Comparison of ENCODE assay signal across 8 mouse cellular contexts in the genomic region with DNA sequence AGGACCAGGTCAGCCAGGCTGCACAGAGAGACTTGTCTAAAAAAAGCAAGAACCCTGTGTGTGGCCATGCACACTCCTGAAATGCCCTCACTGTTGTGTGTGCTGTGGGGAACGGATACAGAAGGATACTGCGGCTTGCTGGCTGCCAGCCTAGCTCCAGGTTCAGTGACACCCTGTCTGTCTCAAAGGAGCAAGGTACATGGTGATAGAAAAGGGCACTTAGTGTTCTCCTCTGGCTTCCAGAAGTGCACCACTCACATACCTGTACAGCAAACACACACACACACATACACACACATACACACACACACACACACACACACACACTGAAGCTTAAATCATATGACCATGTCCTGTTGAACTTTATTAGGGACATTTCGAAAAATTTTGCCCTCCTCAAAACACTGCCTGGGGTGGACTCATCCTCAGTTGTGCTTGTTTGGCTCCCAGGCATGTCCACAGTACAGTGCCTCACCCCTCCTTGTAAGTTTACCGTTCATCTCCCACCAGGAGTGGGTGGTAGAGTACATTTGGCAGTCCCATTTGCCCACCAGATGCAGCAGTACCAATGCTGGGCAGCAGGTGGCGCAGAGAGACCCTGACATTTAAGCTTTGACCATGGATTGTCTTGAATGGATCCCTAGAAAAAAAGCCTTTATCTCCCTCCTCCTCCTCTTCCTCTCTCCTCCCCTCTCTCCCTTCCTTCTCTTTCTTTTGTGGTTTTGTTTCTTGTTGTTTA. TPM values are rescaled to one million over a fixed set of nuclear protein-coding genes. Genes with fewer than 3 reads are reported as not detected.
DNase-seq lines count a peak whose midpoint lies in the region; ATAC-seq and TF ChIP-seq lines count a peak whose summit lies in the region.

No protein-coding gene starts in this region.

- in situ Hi-C loops in ES-E14 (cut with MboI; ENCODE audit: low sequenced_read_pairs in 2 of 2, unreplicated experiment in 2 of 2), result no loop called here

- H3K4me2 ChIP-seq in embryonic facial prominence, embryonic 14.5 days (ENCODE audit: low read depth, low read length), result no peak overlapping the region

- H3K27me3 ChIP-seq in embryonic facial prominence, embryonic 14.5 days (replicated peaks; ENCODE audit: control insufficient read depth, insufficient read depth, low read length), result no peaks in the 10 kb centered on the region

- peak; percentile 55 for ATAC-seq in embryonic facial prominence, embryonic 14.5 days (ENCODE audit: low read depth)

- H3K27ac ChIP-seq in ES-E14 (ENCODE audit: insufficient read depth, low read depth, low read length, poor library complexity, severe bottlenecking), result no peak overlapping the region
- H3K27ac ChIP-seq in embryonic facial prominence, embryonic 14.5 days (replicated peaks; ENCODE audit: low read depth, low read length), result no peak overlapping the region

- H3K4me1 ChIP-seq in ES-E14 (ENCODE audit: control insufficient read depth in 2 of 2, insufficient read depth in 2 of 2, low read length in 2 of 2, poor library complexity in 1 of 2), result no peaks in the 10 kb centered on the region
- 0 out of 2 replicates have a peak, but pooled peaks cover 3% of the 10 kb centered on the region for H3K4me1 ChIP-seq in embryonic facial prominence, embryonic 14.5 days (ENCODE audit: control insufficient read depth, insufficient read depth, low read length)

- H3K36me3 ChIP-seq in ES-E14 (ENCODE audit: control insufficient read depth, insufficient read depth, low read length, poor library complexity, severe bottlenecking), result no peaks in the 10 kb centered on the region
- H3K36me3 ChIP-seq in embryonic facial prominence, embryonic 14.5 days (ENCODE audit: control insufficient read depth, insufficient read depth, low read length), result no peaks in the 10 kb centered on the region

- no peaks in the 10 kb centered on the region for H3K9me3 ChIP-seq in ES-E14 (ENCODE audit: control insufficient read depth, insufficient read depth, low read depth, low read length)
- no peaks in the 10 kb centered on the region for H3K9me3 ChIP-seq in embryonic facial prominence, embryonic 14.5 days (ENCODE audit: control insufficient read depth, low read length)

- H3K9ac ChIP-seq in ES-E14 (ENCODE audit: insufficient read depth, low read depth, low read length, poor library complexity, severe bottlenecking), result no peak overlapping the region
- H3K9ac ChIP-seq in embryonic facial prominence, embryonic 14.5 days (ENCODE audit: low read depth, low read length), result no peak overlapping the region

- H3K4me3 ChIP-seq in ES-E14 (ENCODE audit: insufficient read depth in 1 of 2, low read depth in 1 of 2, low read length in 2 of 2, poor library complexity in 1 of 2, severe bottlenecking in 1 of 2), result no peak overlapping the region
- no peak overlapping the region for H3K4me3 ChIP-seq in embryonic facial prominence, embryonic 14.5 days (ENCODE audit: low read depth, low read length)

- DNase-seq in ES-E14 (ENCODE audit: low read depth, low spot score), result peak; percentile 80
- peak; percentile 83 for DNase-seq in adrenal gland, postnatal 25 days
- peak; percentile 43 for DNase-seq in embryonic facial prominence, embryonic 14.5 days (ENCODE audit: low spot score)
- peak; percentile 86 to 94 for DNase-seq in heart, postnatal 10 days
- DNase-seq in layer of hippocampus, adult 9-10 months (ENCODE audit: low spot score), result peak; percentile 77
- peak; percentile 94 for DNase-seq in lung, postnatal 36 days
- DNase-seq in right cerebral cortex, postnatal 36 days (ENCODE audit: low spot score in 2 of 2), result peak; percentile 56 to 68
- peak; percentile 66 to 90 for DNase-seq in urinary bladder, postnatal 4 days (ENCODE audit: low spot score in 2 of 2)

- WGBS in embryonic facial prominence, embryonic 14.5 days, result 38% methylated on average over 5 of the region's 5 CpGs

- intact Hi-C loops in heart, postnatal 10 days (cut with DNase I), result loop anchor here (1.0 to 2.0 kb wide), 2 partner anchors 44 to 91 kb away; no protein-coding TSS in a partner anchor

TF ChIP-seq in ES-E14, 5 proteins besides CTCF, POLR2A, EP300 and RAD21:
- TF ChIP-seq ZNF384 (IDR thresholded peaks at IDR 0.05; ENCODE audit: low read depth, low read length), result peak; percentile 52; the same call in 1 of the 2 replicates
- peak; percentile 55 for TF ChIP-seq ZC3H11A (IDR thresholded peaks at IDR 0.05; ENCODE audit: borderline replicate concordance, low read depth, low read length)
- no peak for TF ChIP-seq CHD2 (IDR thresholded peaks at IDR 0.05; ENCODE audit: low read depth, low read length)

RNA-seq across cellular contexts. Expression of a gene that starts 5.7 kb away (rescaled TPM):
- total RNA-seq in ES-E14 (2012; rRNA removed), result 13.3 and 20.4 TPM in 2 replicates
- total RNA-seq in adrenal gland, postnatal 25 days (2021), result 45.5 and 48.8 TPM in 2 replicates
- 30.6 and 32.0 TPM in 2 replicates for polyA plus RNA-seq in embryonic facial prominence, embryonic 14.5 days (2014; fragmentation: Nextera tagmentation; extraction: Ambion mirVana)
- 10 to 100 TPM; 29.9 to 31.5 TPM for total RNA-seq in heart, postnatal 10 days (2021)

RNA-seq across cellular contexts. Expression of a gene that starts 23.3 kb away (rescaled TPM):
- total RNA-seq in ES-E14 (2012; rRNA removed), result 0.18 and 0.21 TPM in 2 replicates
- not detected in 2 replicates for total RNA-seq in adrenal gland, postnatal 25 days (2021)
- polyA plus RNA-seq in embryonic facial prominence, embryonic 14.5 days (2014; fragmentation: Nextera tagmentation; extraction: Ambion mirVana), result 0.09 and 0.14 TPM in 2 replicates
- total RNA-seq in heart, postnatal 10 days (2021), result not detected

Comparison
In these comparisons a context has a peak if more than half of its experiments do, and no peak if none do; other contexts are left out.
1. DNase-seq: peak in every context shown above with its lines; median percentile 94 in lung, postnatal 36 days; 90 in heart, postnatal 10 days; 83 in adrenal gland, postnatal 25 days; 80 in ES-E14; 78 in urinary bladder, postnatal 4 days; 77 in layer of hippocampus, adult 9-10 months; 62 in right cerebral cortex, postnatal 36 days; 43 in embryonic facial prominence, embryonic 14.5 days.